Mouse (Mus musculus): ENCODE data around the gene Fcho2. TPM values are rescaled to one million over a fixed set of nuclear protein-coding genes. Genes with fewer than 3 reads are reported as not detected.

Fcho2 gene
- polyA plus RNA-seq, 1 experiment from 2014 or later: 25.4 TPM

DNA sequence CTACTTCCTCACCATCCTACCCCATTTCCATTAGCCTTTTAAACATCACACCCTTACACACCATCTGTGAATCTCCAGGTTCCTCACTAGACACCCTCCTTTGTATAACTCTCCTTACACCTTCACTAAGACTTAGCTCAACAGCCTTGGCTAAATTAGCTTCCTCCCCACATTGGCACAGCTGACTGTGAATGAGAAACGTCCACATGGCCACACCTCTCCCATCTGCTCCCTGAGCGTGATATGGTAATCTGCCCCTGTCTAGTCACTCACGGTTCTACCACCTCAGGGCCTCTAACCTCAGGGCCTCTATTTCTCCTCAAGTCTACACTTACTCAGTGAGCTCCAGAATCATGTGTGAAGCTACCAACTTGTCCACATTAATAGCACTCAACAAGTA is 82.0 kb downstream of the Fcho2 start:
- peaks cover 69% of the 10 kb centered on the region for H3K36me3 ChIP-seq (replicated peaks)
- H3K4me1 ChIP-seq: no peaks in the 10 kb centered on the region
- no peak for DNase-seq (ENCODE audit: extremely low spot score, low spot score)
- WGBS: 81% methylated on average over 3 of the region's 3 CpGs
- H3K27me3 ChIP-seq (ENCODE audit: poor library complexity, severe bottlenecking): no peaks in the 10 kb centered on the region
- no peak overlapping the region for H3K27ac ChIP-seq
- H3K4me3 ChIP-seq: no peak overlapping the region
- no peaks in the 10 kb centered on the region for H3K9me3 ChIP-seq

DNA sequence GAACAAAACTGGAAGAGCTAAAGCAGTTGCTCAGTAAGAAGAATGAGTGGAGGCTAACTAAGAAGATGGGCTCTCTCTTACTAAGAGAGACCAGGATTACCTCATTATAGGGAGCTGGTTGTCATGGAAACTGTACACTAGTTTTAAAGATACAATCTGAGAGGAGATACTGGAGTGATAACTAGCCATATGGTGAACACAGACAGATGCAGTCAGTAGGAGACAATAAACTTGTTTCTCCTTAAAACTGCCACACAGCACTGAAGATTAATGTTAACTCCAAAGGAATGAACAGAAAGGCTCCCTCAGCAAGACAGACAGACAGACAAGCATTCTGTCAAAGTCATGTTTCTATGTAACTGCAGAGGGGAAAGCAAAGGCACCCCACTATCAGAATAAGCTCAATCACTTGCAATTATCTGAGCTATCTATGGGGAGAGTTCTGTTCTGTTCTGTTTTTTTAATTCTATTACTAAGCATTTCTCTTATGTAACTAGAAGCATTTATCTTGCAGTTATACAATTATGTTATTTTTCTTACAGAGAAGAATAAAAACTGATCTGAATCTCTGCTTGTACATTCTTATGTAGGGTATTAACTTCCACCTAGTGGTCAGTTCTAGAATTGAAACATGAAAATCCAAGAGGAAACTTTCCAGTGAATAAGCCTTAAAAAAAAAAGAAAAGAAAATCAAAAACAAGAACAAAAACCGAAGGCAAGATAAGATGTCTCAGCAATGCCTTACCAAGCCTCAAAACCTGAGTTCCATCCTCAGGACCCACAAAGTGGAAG is 85.8 kb downstream of the Fcho2 start:
- 88% methylated on average over 1 of the region's 1 CpGs for WGBS

DNA sequence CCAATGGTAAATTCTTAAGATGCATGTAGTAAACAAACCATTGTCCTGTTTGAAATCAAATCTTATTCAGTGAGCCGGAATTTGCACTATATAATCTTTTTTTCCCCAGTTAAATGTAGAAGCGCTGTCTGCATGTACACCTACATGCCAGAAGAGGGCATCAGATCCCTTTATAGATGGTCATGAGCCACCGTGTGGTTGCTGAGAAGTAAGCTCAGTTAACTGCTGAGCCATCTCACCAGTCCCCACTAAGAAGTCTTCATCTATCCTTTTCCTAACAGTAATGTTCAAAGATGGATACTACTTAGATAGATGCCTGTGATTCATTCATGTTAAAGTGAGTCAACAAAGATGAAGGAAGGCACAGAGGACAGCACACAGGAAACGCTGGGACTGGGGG is 88.8 kb downstream of the Fcho2 start:
- WGBS: 63% methylated on average over 4 of the region's 4 CpGs
- H3K4me3 ChIP-seq: no peak overlapping the region
- 0 out of 2 replicates have a peak, but pooled peaks cover 5% of the 10 kb centered on the region for H3K4me1 ChIP-seq
- H3K27ac ChIP-seq: no peak overlapping the region
- H3K36me3 ChIP-seq (replicated peaks): peaks cover 74% of the 10 kb centered on the region
- no peaks in the 10 kb centered on the region for H3K9me3 ChIP-seq
- no peak for DNase-seq (ENCODE audit: extremely low spot score, low spot score)
- no peaks in the 10 kb centered on the region for H3K27me3 ChIP-seq (ENCODE audit: poor library complexity, severe bottlenecking)

More for the DNA sequence above, 85.8 kb downstream of the Fcho2 start:
- Histone ChIP-seq H3K27me3 (ENCODE audit: poor library complexity, severe bottlenecking) (no peaks in the 10 kb centered on the region), H3K27ac (no peak overlapping the region), H3K4me3 (no peak overlapping the region), H3K4me1 (no peaks in the 10 kb centered on the region), H3K36me3 (replicated peaks) (peaks cover 87% of the 10 kb centered on the region), H3K9me3 (no peaks in the 10 kb centered on the region)
- no peak for DNase-seq (ENCODE audit: extremely low spot score, low spot score)

DNA sequence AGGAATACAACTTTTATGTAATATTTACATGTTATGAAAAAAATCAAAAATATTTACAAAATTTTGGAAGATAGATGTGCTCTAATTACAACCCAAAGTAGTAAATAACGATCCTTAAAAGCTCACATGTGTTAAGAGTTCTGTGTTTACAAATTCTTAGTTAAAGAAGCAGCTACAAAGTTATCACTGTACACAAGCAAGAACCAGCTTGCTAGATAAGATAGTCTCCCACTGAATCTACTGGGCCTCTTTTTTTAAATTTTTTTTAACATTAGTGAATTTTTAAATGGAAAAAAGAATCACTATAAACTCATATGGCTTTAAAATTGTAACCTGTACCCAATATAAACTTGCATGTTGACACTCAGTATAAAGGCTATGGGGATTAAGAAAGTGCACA is 91.8 kb downstream of the Fcho2 start:
- 89% methylated on average over 1 of the region's 1 CpGs for WGBS
- Histone ChIP-seq H3K27me3 (ENCODE audit: poor library complexity, severe bottlenecking) (no peaks in the 10 kb centered on the region), H3K36me3 (replicated peaks) (peaks cover 58% of the 10 kb centered on the region), H3K4me1 (0 out of 2 replicates have a peak, but pooled peaks cover 5% of the 10 kb centered on the region), H3K9me3 (no peaks in the 10 kb centered on the region), H3K4me3 (no peak overlapping the region), H3K27ac (no peak overlapping the region)
- DNase-seq (ENCODE audit: extremely low spot score, low spot score): no peak

DNA sequence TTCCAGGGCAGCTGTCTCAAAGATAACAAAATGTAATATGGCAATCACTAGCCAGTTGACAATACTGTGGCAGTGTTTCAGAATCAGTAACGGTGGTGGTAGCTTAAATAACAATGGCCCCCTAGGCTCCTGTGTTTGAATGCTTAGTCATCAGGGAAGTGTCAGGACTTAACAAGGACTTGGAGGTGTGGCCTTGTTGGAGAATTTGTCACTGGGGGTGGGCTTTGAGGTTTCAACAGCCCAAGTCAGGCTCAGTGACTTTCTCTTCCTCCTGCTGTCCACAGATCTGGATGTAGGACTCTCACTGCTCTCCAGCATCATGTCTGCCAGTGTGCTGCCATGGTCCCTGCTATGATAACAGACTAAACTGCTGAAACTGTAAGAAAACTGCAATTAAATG is 93.0 kb downstream of the Fcho2 start:
- 0 out of 2 replicates have a peak, but pooled peaks cover 5% of the 10 kb centered on the region for H3K4me1 ChIP-seq
- H3K9me3 ChIP-seq: no peaks in the 10 kb centered on the region
- H3K27me3 ChIP-seq (ENCODE audit: poor library complexity, severe bottlenecking): no peaks in the 10 kb centered on the region
- no peak for DNase-seq (ENCODE audit: extremely low spot score, low spot score)
- peaks cover 49% of the 10 kb centered on the region for H3K36me3 ChIP-seq (replicated peaks)
- no peak overlapping the region for H3K27ac ChIP-seq
- H3K4me3 ChIP-seq: no peak overlapping the region
- WGBS: 46% methylated on average over 1 of the region's 1 CpGs

DNA sequence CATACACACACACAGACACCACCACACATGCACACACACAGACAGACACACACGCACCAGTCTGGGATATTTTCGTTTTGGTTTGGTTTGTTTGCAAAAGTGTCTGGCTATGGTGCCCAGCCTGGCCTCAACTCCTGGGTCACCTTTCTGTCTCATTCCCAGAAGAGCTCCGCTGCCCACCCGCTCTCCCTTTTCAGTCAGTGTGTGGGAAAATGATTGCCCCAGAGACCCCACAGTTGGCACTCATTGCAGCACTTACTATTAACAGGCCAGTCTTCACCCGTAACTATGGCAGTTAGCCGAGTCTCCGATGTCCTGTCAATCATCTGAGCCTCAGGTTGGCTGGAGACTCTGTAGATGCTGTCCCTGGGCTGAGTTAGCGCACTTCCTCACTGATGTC is 99.1 kb downstream of the Fcho2 start:
- 92% methylated on average over 8 of the region's 8 CpGs for WGBS

DNA sequence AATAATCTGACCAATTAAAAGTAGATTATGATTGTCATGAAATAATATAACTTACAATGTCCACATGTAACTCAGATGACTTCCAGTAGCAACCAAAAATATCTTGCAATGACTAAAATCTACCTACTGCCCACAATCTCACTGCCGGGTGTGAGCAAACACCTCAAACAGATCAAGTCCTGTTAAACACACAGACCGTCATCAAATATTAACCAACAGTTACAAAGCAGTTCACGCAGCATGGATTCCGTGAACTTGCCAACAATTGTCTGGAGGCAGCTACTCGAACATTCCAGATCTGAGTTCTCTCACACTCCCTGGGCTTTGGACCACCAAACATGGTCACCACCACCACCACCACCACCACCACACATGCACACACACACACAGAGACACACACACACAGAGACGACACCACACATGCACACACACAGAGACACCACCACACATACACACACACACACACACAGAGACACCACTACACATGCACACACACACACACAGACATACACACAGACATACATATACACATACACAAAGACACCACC is 99.7 kb downstream of the Fcho2 start:
- no peaks in the 10 kb centered on the region for H3K27me3 ChIP-seq (ENCODE audit: poor library complexity, severe bottlenecking)
- H3K4me1 ChIP-seq: no peaks in the 10 kb centered on the region
- WGBS: 93% methylated on average over 6 of the region's 6 CpGs
- no peak for DNase-seq (ENCODE audit: extremely low spot score, low spot score)
- no peak overlapping the region for H3K27ac ChIP-seq
- no peaks in the 10 kb centered on the region for H3K9me3 ChIP-seq
- no peaks in the 10 kb centered on the region for H3K36me3 ChIP-seq (replicated peaks)
- H3K4me3 ChIP-seq: no peak overlapping the region

More for the DNA sequence above, 99.1 kb downstream of the Fcho2 start:
- no peaks in the 10 kb centered on the region for H3K27me3 ChIP-seq (ENCODE audit: poor library complexity, severe bottlenecking)
- peaks cover 4% of the 10 kb centered on the region for H3K36me3 ChIP-seq (replicated peaks)
- H3K27ac ChIP-seq: no peak overlapping the region
- DNase-seq (ENCODE audit: extremely low spot score, low spot score): no peak
- H3K9me3 ChIP-seq: no peaks in the 10 kb centered on the region
- no peak overlapping the region for H3K4me3 ChIP-seq
- H3K4me1 ChIP-seq: no peaks in the 10 kb centered on the region

DNA sequence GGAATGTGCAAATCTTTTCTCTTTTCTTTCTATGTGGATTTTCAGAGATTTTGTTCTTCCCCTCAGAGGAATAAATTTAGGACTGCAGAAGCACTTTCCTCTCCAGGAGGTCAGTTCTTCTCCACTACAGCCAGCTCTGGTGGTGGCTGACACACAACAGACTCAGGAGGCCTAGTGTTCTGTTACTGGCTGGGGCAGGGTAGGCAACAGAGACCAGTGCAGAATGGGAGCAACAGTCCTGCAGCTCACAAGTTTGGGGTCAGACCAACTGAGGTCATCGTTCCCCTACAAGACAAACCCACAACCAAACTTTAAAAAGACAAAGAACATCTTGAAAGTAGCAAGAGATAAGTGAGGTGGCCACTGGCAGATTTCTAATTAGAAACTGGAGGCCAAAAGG is 104.6 kb downstream of the Fcho2 start:
- DNase-seq (ENCODE audit: extremely low spot score, low spot score): no peak
- WGBS: 100% methylated on average over 1 of the region's 1 CpGs
- Histone ChIP-seq H3K27ac (no peak overlapping the region), H3K4me3 (no peak overlapping the region), H3K9me3 (peaks cover 5% of the 10 kb centered on the region; the same call in 1 of the 2 replicates), H3K4me1 (no peaks in the 10 kb centered on the region), H3K36me3 (replicated peaks) (no peaks in the 10 kb centered on the region), H3K27me3 (ENCODE audit: poor library complexity, severe bottlenecking) (no peaks in the 10 kb centered on the region)

DNA sequence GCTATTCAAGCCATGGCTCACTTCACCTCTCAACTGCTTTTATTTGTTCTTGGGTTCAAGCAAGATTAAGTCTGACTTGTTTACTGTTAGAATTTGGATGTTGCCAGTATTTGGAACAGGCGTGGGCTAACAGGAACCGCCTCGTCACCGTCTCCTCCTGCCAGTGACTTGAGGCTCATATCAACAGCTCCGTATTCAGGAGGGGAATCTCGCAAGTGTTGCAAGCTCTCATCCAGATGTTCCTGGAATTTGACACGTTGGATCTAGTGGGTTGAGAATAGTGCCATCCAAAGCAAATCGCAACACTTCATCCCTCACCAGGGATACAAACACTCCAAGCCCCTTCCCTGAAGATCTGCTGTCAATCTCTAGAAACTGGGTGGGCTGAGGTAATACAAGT is 105.0 kb downstream of the Fcho2 start:
- H3K27ac ChIP-seq: no peak overlapping the region
- H3K4me3 ChIP-seq: no peak overlapping the region
- no peaks in the 10 kb centered on the region for H3K27me3 ChIP-seq (ENCODE audit: poor library complexity, severe bottlenecking)
- no peaks in the 10 kb centered on the region for H3K36me3 ChIP-seq (replicated peaks)
- DNase-seq (ENCODE audit: extremely low spot score, low spot score): no peak
- 88% methylated on average over 8 of the region's 8 CpGs for WGBS
- peaks cover 5% of the 10 kb centered on the region; the same call in 1 of the 2 replicates for H3K9me3 ChIP-seq
- no peaks in the 10 kb centered on the region for H3K4me1 ChIP-seq

DNA sequence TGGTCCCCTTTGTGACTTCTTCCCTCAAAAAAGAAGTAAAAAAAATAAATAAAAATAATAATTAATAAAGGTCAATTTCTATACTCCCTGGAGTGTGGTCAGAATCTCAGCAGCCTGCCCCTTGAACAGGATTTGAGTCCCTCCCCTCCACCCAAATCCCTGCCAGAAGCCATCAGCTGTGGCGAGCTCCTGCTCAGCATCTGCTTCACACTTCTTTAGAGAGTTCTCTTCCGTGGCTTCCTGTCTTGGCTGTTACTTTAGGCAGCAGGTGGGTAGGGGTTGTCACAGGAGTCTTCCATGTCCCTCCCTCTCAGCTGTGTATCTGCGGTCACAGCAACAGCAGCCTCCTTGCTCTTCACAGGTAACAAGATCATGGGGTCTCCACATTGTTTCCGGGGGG is 109.7 kb downstream of the Fcho2 start:
- Histone ChIP-seq H3K4me1 (0 out of 2 replicates have a peak, but pooled peaks cover 8% of the 10 kb centered on the region), H3K27ac (no peak overlapping the region), H3K9me3 (peaks cover 5% of the 10 kb centered on the region; the same call in 1 of the 2 replicates), H3K27me3 (ENCODE audit: poor library complexity, severe bottlenecking) (no peaks in the 10 kb centered on the region), H3K4me3 (no peak overlapping the region), H3K36me3 (replicated peaks) (no peaks in the 10 kb centered on the region)
- 86% methylated on average over 4 of the region's 4 CpGs for WGBS
- no peak for DNase-seq (ENCODE audit: extremely low spot score, low spot score)

DNA sequence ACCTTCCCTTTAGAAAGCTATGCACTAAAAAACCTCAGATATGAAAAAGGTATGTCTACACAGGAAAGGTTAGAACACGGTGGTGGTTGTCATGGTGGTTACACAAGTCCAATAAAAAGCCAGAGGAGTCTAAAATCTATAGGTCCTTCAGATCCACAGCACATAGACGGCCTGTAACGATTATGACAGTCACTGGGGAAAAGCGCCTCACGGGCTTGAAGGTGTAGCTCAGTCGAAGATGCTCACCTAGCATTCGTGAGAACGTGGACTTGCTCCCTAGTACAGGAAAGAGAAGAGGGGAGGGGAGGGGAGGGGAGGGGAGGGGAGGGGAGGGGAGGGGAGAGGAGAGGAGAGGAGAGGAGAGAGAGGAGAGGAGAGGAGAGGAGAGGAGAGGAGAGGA is 111.5 kb downstream of the Fcho2 start:
- no peaks in the 10 kb centered on the region for H3K36me3 ChIP-seq (replicated peaks)
- H3K4me1 ChIP-seq: peaks cover 15% of the 10 kb centered on the region; the same call in 1 of the 2 replicates
- WGBS: 95% methylated on average over 8 of the region's 8 CpGs
- no peak overlapping the region for H3K4me3 ChIP-seq
- no peak overlapping the region for H3K27ac ChIP-seq
- H3K9me3 ChIP-seq: peaks cover 5% of the 10 kb centered on the region; the same call in 1 of the 2 replicates
- no peak for DNase-seq (ENCODE audit: extremely low spot score, low spot score)
- no peaks in the 10 kb centered on the region for H3K27me3 ChIP-seq (ENCODE audit: poor library complexity, severe bottlenecking)

DNA sequence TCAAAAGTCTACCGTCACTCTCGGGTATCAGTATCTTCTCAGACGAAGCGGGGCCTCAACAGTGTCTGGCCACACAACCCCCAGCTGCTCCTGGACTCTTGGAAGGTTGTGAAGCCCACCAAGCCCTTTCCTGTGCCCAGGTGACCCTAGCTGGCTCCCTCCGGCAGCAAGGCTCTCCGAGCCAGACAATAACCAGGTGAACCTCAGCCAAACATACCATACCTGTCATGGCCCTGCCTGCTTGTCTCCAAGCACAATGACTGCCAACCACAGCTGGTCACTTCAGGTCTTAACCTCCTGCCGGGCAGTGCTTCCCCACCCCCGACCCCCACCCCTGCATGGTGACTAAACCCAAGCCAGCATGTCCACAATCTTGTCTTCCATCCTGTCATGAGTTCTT is 112.9 kb downstream of the Fcho2 start:
- WGBS: 94% methylated on average over 8 of the region's 8 CpGs
- Histone ChIP-seq H3K4me1 (peaks cover 15% of the 10 kb centered on the region; the same call in 1 of the 2 replicates), H3K9me3 (no peaks in the 10 kb centered on the region)

DNA sequence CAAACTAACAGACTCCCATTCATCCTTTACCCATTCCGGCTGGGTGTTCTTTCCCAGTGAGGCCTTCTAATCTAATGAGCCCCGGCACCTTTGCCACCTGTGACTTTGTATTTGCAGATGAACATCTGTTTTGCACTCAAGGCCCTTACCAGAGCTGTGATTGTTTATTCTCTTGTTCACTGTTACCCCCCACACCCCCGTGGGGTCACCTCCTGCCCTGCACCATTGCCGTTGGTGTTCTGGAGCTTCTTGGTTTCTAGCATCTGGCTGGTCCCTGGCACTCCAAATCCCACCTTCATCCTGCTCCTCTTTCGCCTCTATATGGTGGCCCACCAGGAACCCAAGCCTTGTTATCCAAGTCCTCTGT is 114.0 kb downstream of the Fcho2 start:
- 87% methylated on average over 5 of the region's 5 CpGs for WGBS
- H3K4me3 ChIP-seq: no peak overlapping the region
- no peaks in the 10 kb centered on the region for H3K36me3 ChIP-seq (replicated peaks)
- no peak for DNase-seq (ENCODE audit: extremely low spot score, low spot score)
- H3K27ac ChIP-seq: no peak overlapping the region
- H3K9me3 ChIP-seq: no peaks in the 10 kb centered on the region
- peaks cover 7% of the 10 kb centered on the region for H3K27me3 ChIP-seq (ENCODE audit: poor library complexity, severe bottlenecking)
- peaks cover 15% of the 10 kb centered on the region; the same call in 1 of the 2 replicates for H3K4me1 ChIP-seq

More for the DNA sequence above, 112.9 kb downstream of the Fcho2 start:
- no peak overlapping the region for H3K27ac ChIP-seq
- H3K27me3 ChIP-seq (ENCODE audit: poor library complexity, severe bottlenecking): no peaks in the 10 kb centered on the region
- H3K4me3 ChIP-seq: no peak overlapping the region
- H3K36me3 ChIP-seq (replicated peaks): no peaks in the 10 kb centered on the region
- DNase-seq (ENCODE audit: extremely low spot score, low spot score): no peak
